ENCODE assay signal across 14 mouse cellular contexts in the genomic region with DNA sequence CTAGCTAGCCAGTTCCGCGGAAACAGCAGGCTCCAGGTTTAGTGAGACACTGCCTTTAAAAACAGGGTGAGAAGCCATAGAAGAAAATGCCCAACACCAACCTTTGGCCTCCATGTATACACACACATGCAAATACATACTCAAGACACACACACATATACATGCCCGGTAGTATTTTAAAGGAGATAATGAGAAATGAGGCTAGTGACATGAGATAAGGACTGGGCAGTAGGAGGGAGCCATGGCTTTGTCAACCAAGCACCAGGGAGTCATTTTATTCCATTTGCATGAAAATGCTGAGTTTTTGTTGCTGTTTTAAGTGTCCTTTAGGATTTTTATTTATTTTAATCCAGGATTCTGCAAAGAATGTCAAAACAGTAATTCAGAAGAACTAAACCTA. TPM values are rescaled to one million over a fixed set of nuclear protein-coding genes. Genes with fewer than 3 reads are reported as not detected.
"Had no signal": no experiment of that assay in that cellular context is flagged by ENCODE, and none has a peak within 500 bp of the region (broad histone marks: within the 10 kb centered on the region; RNA-seq: fewer than 3 reads in every experiment).

No protein-coding gene starts in this region.

- H3K4me1 ChIP-seq: limb, embryonic 12.5 days; limb, embryonic 15.5 days had no signal

- H3K4me2 ChIP-seq: kidney, embryonic 15.5 days; limb, embryonic 12.5 days; limb, embryonic 15.5 days had no signal

- H3K36me3 ChIP-seq: kidney, embryonic 15.5 days; limb, embryonic 12.5 days; limb, embryonic 15.5 days had no signal

- H3K27me3 ChIP-seq: kidney, embryonic 15.5 days; limb, embryonic 12.5 days; limb, embryonic 15.5 days had no signal

- H3K9me3 ChIP-seq: kidney, embryonic 15.5 days; limb, embryonic 12.5 days; limb, embryonic 15.5 days had no signal

- H3K9ac ChIP-seq: kidney, embryonic 15.5 days; limb, embryonic 12.5 days; limb, embryonic 15.5 days had no signal

- DNase-seq: kidney, adult 8-10 months; kidney, postnatal 10 days; kidney, postnatal 36 days; left cerebral cortex, postnatal 4 days; lung, adult 2 months; lung, postnatal 14 days; midbrain, embryonic 14.5 days; thymus, adult 2 months; thymus, postnatal 25 days had no signal

- H3K27ac ChIP-seq: kidney, embryonic 15.5 days; limb, embryonic 12.5 days; limb, embryonic 15.5 days; macrophage; stomach, postnatal 0 days had no signal

- H3K4me3 ChIP-seq: kidney, embryonic 15.5 days; limb, embryonic 12.5 days; limb, embryonic 15.5 days had no signal

RNA-seq across cellular contexts. Expression of gene Tmem98, which starts 19.6 kb away (rescaled TPM):
- polyA plus RNA-seq: macrophage had no signal
